Mouse (Mus musculus): Measurements from ENCODE around the gene Pyroxd1. TPM values are rescaled to one million over a fixed set of nuclear protein-coding genes. Genes with fewer than 3 reads are reported as not detected.

The Pyroxd1 gene
- 6.7 and 7.5 TPM in 2 replicates for total RNA-seq (2012; rRNA removed)
- polyA plus RNA-seq (2012; ENCODE audit: insufficient read depth in 1 of 2, insufficient read length in 2 of 2, low read depth in 1 of 2, low replicate concordance in 2 of 2, missing spikeins in 1 of 2), result 1 to 10 TPM in 1 of 2 experiments, not detected in 1; 6.5 TPM

GRCm38 (mm10) chr6:142345440-142346038, at the start of gene Pyroxd1:
Pyroxd1 (plus strand) TSS chr6:142345654.
- peak within 1 kb of the TSS; percentile 90 for H3K27ac ChIP-seq (ENCODE audit: control insufficient read depth, low read depth, low read length)
- H3K4me1 ChIP-seq (ENCODE audit: control insufficient read depth in 1 of 2, insufficient read depth in 2 of 2, low read length in 2 of 2), result peaks cover 0 to 5% of the 10 kb centered on the region in 2 experiments; a peak in 3 of 4 replicates
- no peaks in the 10 kb centered on the region for H3K27me3 ChIP-seq (ENCODE audit: control insufficient read depth in 1 of 2, insufficient read depth in 2 of 2, low read length in 2 of 2)
- peak; percentile 95 for DNase-seq (ENCODE audit: low read depth, low spot score)
- H3K36me3 ChIP-seq (ENCODE audit: control insufficient read depth in 1 of 2, insufficient read depth in 2 of 2, low read length in 2 of 2), result peaks cover 0 to 8% of the 10 kb centered on the region in 2 experiments; a peak in 2 of 4 replicates
- H3K9ac ChIP-seq (ENCODE audit: control insufficient read depth, low read depth, low read length, poor library complexity, severe bottlenecking), result peak within 1 kb of the TSS; percentile 81
- H3K9me3 ChIP-seq (replicated peaks; ENCODE audit: insufficient read depth, low read length), result no peaks in the 10 kb centered on the region
- H3K79me2 ChIP-seq (ENCODE audit: control insufficient read depth, insufficient read depth, low read length, poor library complexity), result no peaks in the 10 kb centered on the region; the same call in 1 of the 2 replicates
- H3K4me3 ChIP-seq (ENCODE audit: control insufficient read depth in 1 of 2, insufficient read depth in 1 of 2, low read depth in 2 of 2, low read length in 2 of 2), result peak within 1 kb of the TSS; percentile 81 to 84
- TF ChIP-seq ZC3H11A (IDR thresholded peaks at IDR 0.05; ENCODE audit: low read depth, low read length) (no peak), MAX (IDR thresholded peaks at IDR 0.05; ENCODE audit: low read length) (peak; percentile 98), ZNF384 (IDR thresholded peaks at IDR 0.05; ENCODE audit: low read depth, low read length) (no peak), MYC (IDR thresholded peaks at IDR 0.05; ENCODE audit: low read depth, low read length) (peak; percentile 98), RAD21 (IDR thresholded peaks at IDR 0.05; ENCODE audit: low read depth, low read length) (no peak), GABPA (IDR thresholded peaks at IDR 0.05; ENCODE audit: low read depth, low read length) (no peak), CHD1 (IDR thresholded peaks at IDR 0.05; ENCODE audit: low read depth, low read length) (no peak), TAL1 (IDR thresholded peaks at IDR 0.05; ENCODE audit: low read length) (no peak), BHLHE40 (IDR thresholded peaks at IDR 0.05; ENCODE audit: borderline replicate concordance, low read depth, low read length) (peak; percentile 47; the same call in 1 of the 2 replicates), NELFE (IDR thresholded peaks at IDR 0.05; ENCODE audit: low read depth, low read length) (peak; percentile 71), JUND (IDR thresholded peaks at IDR 0.05; ENCODE audit: low read depth, low read length) (no peak), UBTF (IDR thresholded peaks at IDR 0.05; ENCODE audit: borderline replicate concordance, insufficient read depth, low read depth, low read length) (no peak), SMC3 (IDR thresholded peaks at IDR 0.05; ENCODE audit: low read depth, low read length) (no peak), CTCF (IDR thresholded peaks at IDR 0.05 in 2 of 3, conservative IDR thresholded peaks at IDR 0.05 in 1 of 3; ENCODE audit: control insufficient read depth in 1 of 3, insufficient read depth in 1 of 3, low read depth in 2 of 3, low read length in 3 of 3, poor library complexity in 1 of 3, severe bottlenecking in 1 of 3) (no peak), POLR2AphosphoS2 (IDR thresholded peaks at IDR 0.05; ENCODE audit: low read length) (peak; percentile 40; the same call in 1 of the 2 replicates), ETS1 (IDR thresholded peaks at IDR 0.05; ENCODE audit: low read depth, low read length) (no peak), NRF1 (IDR thresholded peaks at IDR 0.05; ENCODE audit: insufficient read depth, low read depth, low read length, poor library complexity, severe bottlenecking) (peak; percentile 72), MAZ (IDR thresholded peaks at IDR 0.05; ENCODE audit: low read depth, low read length) (no peak), USF1 (IDR thresholded peaks at IDR 0.05; ENCODE audit: low read depth, low read length) (peak; percentile 85), SIN3A (IDR thresholded peaks at IDR 0.05; ENCODE audit: low read length) (peak; percentile 100), MEF2A (IDR thresholded peaks at IDR 0.05; ENCODE audit: extremely low read depth, insufficient replicate concordance, low read depth, low read length, poor library complexity, severe bottlenecking) (no peak), ZKSCAN1 (IDR thresholded peaks at IDR 0.05; ENCODE audit: low read depth, low read length) (no peak), MAFK (IDR thresholded peaks at IDR 0.05; ENCODE audit: borderline replicate concordance, low read depth, low read length) (no peak), HCFC1 (IDR thresholded peaks at IDR 0.05; ENCODE audit: low read depth, low read length) (peak; percentile 96), ELF1 (IDR thresholded peaks at IDR 0.05; ENCODE audit: low read depth, low read length) (peak; percentile 98), TBP (IDR thresholded peaks at IDR 0.05; ENCODE audit: low read depth, low read length) (0 out of 2 replicates have a peak, but pooled peaks have one; percentile 27), POLR2A (IDR thresholded peaks at IDR 0.05; ENCODE audit: control insufficient read depth in 1 of 2, insufficient read depth in 1 of 2, low read depth in 1 of 2, low read length in 2 of 2, poor library complexity in 1 of 2) (peak in 1 of 2 experiments; percentile 68; a peak in 1 of 4 replicates), GATA1 (IDR thresholded peaks at IDR 0.05; ENCODE audit: low read depth, low read length) (no peak), POLR2AphosphoS5 (IDR thresholded peaks at IDR 0.05; ENCODE audit: borderline replicate concordance, low read depth, low read length) (no peak), EP300 (IDR thresholded peaks at IDR 0.05; ENCODE audit: low read depth in 1 of 2, low read length in 2 of 2) (no peak; a peak in 1 of 4 replicates), ZMIZ1 (IDR thresholded peaks at IDR 0.05; ENCODE audit: low read depth, low read length) (no peak), TCF12 (IDR thresholded peaks at IDR 0.05; ENCODE audit: low read depth, low read length) (no peak), RCOR1 (IDR thresholded peaks at IDR 0.05; ENCODE audit: low read depth, low read length) (0 out of 2 replicates have a peak, but pooled peaks have one; percentile 19), USF2 (IDR thresholded peaks at IDR 0.05; ENCODE audit: borderline replicate concordance in 1 of 2, insufficient read depth in 1 of 2, low read depth in 1 of 2, low read length in 2 of 2) (no peak), E2F4 (IDR thresholded peaks at IDR 0.05; ENCODE audit: borderline replicate concordance, low read depth, low read length) (no peak)

Data from MEL (cell line).